Mouse (Mus musculus) left cerebral cortex, postnatal 14 days (tissue): ENCODE results near the gene Hist2h2ac. TPM values are rescaled to one million over a fixed set of nuclear protein-coding genes. Genes with fewer than 3 reads are reported as not detected.
A peak's percentile ranks its signal among the peaks of the same experiment; 100 is the strongest.
"Not testable (repeated sequence)": the region's sequence is repeated elsewhere in the genome, so short reads cannot be mapped to it uniquely, and the experiment has no call there.

Source experiments
- DNase-seq, 2 experiments: peaks; one replicate each; pipeline ENCODE4 v3.0.0; 2021 to 2022; ENCODE audit warnings: low spot score in 2 of 2, mixed read lengths in 1 of 2
- intact Hi-C: fragments of 180-260 bp; cut with DNase I; formaldehyde crosslinking; loops from one replicate; pipeline ENCODE4 v1.15.1; 2025
- total RNA-seq, 2 experiments: library from RNA; stranded (reverse); gene quantifications; 2 replicates each; pipeline ENCODE4 v1.2.3; 2021

Gene Hist2h2ac
- total RNA-seq, 2 experiments from 2014 or later = 20.6 to 28.7 TPM

GRCm38 (mm10) chr3:96196437-96197128 lies 24.1 kb downstream of the Hist2h2ac start:
- intact Hi-C loops = no loop called here
- DNase-seq = no peak

- intact Hi-C loops = no loop called here
- DNase-seq = no peak
These were observed 24.9 kb downstream of the Hist2h2ac start for GRCm38 (mm10) chr3:96195616-96196313.

- intact Hi-C loops = no loop called here
- DNase-seq = no peak
These were observed 25.7 kb downstream of the Hist2h2ac start for GRCm38 (mm10) chr3:96194966-96195365.

GRCm38 (mm10) chr3:96192977-96193376 lies 27.7 kb downstream of the Hist2h2ac start:
- intact Hi-C loops = no loop called here
- DNase-seq = no peak

- intact Hi-C loops = no loop called here
- DNase-seq = peak; percentile 60 to 74
These were observed 38.3 kb downstream of the Hist2h2ac start for GRCm38 (mm10) chr3:96182382-96182776.

- peak; percentile 59 to 82 for DNase-seq
- intact Hi-C loops = no loop called here
These were observed 38.9 kb downstream of the Hist2h2ac start for GRCm38 (mm10) chr3:96181510-96182381.

GRCm38 (mm10) chr3:96180727-96181477 lies 39.8 kb downstream of the Hist2h2ac start, which contains the start of gene Sv2a:
Sv2a (plus strand) TSS chr3:96181151.
- intact Hi-C loops = no loop called here
- peak; percentile 65 to 74 for DNase-seq

- intact Hi-C loops = no loop called here
- peak in 1 of 2 experiments; percentile 50 for DNase-seq
These were observed 41.1 kb downstream of the Hist2h2ac start for GRCm38 (mm10) chr3:96179531-96179930.

- no peak for DNase-seq
- intact Hi-C loops = no loop called here
These were observed 41.8 kb downstream of the Hist2h2ac start for GRCm38 (mm10) chr3:96178902-96179301.

GRCm38 (mm10) chr3:96178427-96178826 lies 42.3 kb downstream of the Hist2h2ac start:
- intact Hi-C loops = no loop called here
- DNase-seq = no peak

GRCm38 (mm10) chr3:96175251-96175650 lies 45.4 kb downstream of the Hist2h2ac start:
- intact Hi-C loops = no loop called here
- no peak for DNase-seq

GRCm38 (mm10) chr3:96174042-96174441 lies 46.6 kb downstream of the Hist2h2ac start:
- DNase-seq, intact Hi-C loops: not testable (repeated sequence)

GRCm38 (mm10) chr3:96173185-96173584 lies 47.5 kb downstream of the Hist2h2ac start:
- intact Hi-C loops = no loop called here

GRCm38 (mm10) chr3:96172197-96173178 lies 48.2 kb downstream of the Hist2h2ac start, which contains the start of gene Sf3b4:
Sf3b4 (plus strand) TSS chr3:96172332.
- peak; percentile 80 to 93 for DNase-seq
- intact Hi-C loops = no loop called here

More at GRCm38 (mm10) chr3:96173185-96173584, 47.5 kb downstream of the Hist2h2ac start:
- no peak for DNase-seq

- intact Hi-C loops = no loop called here
- DNase-seq = peak; percentile 42 to 50
These were observed 49.0 kb downstream of the Hist2h2ac start for GRCm38 (mm10) chr3:96171583-96172196.

- DNase-seq = no peak
- intact Hi-C loops = no loop called here
These were observed 49.6 kb downstream of the Hist2h2ac start for GRCm38 (mm10) chr3:96170976-96171545.
